Mouse (Mus musculus): ENCODE measurements around the gene Acp7. TPM values are rescaled to one million over a fixed set of nuclear protein-coding genes. Genes with fewer than 3 reads are reported as not detected.

Gene Acp7
- polyA plus RNA-seq, 1 experiment from 2014 or later: not detected

DNA sequence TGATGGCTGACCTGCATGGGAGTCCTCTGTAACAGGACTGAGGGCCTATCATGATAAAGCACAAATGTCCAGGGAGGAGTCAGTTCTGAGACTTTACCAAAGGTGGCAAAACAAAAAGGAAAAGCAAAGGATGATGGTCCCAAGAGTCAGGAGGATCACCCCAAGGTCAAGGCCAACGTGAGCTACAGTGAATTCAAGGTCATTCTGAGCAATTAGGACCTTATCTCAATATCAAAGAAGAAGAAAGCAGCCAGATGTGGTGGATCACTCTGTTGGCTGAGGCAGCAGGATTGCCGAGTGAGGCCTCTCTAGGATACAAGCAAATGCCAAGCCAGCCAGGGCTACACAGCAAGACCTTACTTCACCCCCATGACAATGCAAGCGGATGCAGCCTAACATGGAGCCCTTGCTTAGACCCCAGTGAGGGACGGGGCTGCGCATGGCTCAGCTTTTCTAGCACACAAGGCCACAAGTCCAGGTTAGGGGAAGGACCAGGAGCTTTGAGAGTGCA lies 52.5 kb downstream of the Acp7 start:
- Histone ChIP-seq H3K27me3 (ENCODE audit: control insufficient read depth, insufficient read depth, low read length) (no peaks in the 10 kb centered on the region), H3K9ac (replicated peaks; ENCODE audit: low read length) (no peak overlapping the region), H3K27ac (replicated peaks; ENCODE audit: low read depth, low read length) (no peak overlapping the region), H3K4me3 (ENCODE audit: low read depth, low read length) (no peak overlapping the region), H3K36me3 (replicated peaks; ENCODE audit: control insufficient read depth, insufficient read depth, low read depth, low read length) (no peaks in the 10 kb centered on the region), H3K4me2 (ENCODE audit: low read depth, low read length) (no peak overlapping the region), H3K4me1 (ENCODE audit: control insufficient read depth, insufficient read depth, low read length) (no peaks in the 10 kb centered on the region), H3K9me3 (replicated peaks; ENCODE audit: control insufficient read depth, low read length) (no peaks in the 10 kb centered on the region)
- WGBS: 75% methylated on average over 5 of the region's 5 CpGs
- no peak for DNase-seq (ENCODE audit: low spot score)
- ATAC-seq (replicated peaks; ENCODE audit: insufficient number of reproducible peaks, low FRiP score, low TSS enrichment, low read depth): no peak

DNA sequence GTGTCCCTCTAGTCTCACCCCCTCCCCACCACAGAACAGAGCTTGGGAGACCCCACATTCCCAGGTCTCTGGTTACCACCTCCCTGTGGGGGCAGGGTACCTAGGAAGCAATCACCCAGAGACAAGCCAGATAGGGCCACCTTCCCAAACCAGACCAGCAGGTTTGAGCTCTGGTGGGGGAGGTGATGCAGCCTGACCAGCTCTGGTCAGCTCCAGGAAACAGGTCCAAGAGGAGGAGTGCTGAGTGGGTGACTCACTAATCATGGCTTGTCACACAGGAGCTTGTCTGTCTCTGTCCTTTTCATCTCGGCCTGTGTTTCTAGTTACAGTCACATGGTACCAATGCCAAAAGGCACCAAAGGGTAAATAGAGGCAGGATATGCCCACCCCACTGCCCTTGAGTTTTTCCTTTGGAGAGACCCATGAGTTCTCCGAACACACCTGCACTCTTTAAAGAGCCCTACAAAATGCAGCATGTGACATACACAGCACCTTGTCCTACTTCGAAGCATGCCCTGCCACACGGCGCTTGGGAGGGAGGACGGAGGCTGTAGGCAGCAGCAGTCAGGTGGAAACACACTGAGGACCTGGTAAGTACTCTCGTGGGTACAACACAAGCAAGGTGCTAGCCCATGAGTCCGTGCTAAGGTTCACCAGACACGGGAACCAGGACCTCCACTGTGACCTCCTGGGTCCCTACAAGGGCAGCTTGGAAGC lies 53.1 kb downstream of the Acp7 start:
- Histone ChIP-seq H3K4me3 (ENCODE audit: low read depth, low read length) (no peak overlapping the region), H3K27ac (replicated peaks; ENCODE audit: low read depth, low read length) (0 out of 2 replicates have a peak overlapping the region, but pooled peaks have one; percentile 16), H3K4me1 (ENCODE audit: control insufficient read depth, insufficient read depth, low read length) (no peaks in the 10 kb centered on the region), H3K9ac (replicated peaks; ENCODE audit: low read length) (no peak overlapping the region), H3K9me3 (replicated peaks; ENCODE audit: control insufficient read depth, low read length) (no peaks in the 10 kb centered on the region), H3K27me3 (ENCODE audit: control insufficient read depth, insufficient read depth, low read length) (no peaks in the 10 kb centered on the region), H3K36me3 (replicated peaks; ENCODE audit: control insufficient read depth, insufficient read depth, low read depth, low read length) (no peaks in the 10 kb centered on the region), H3K4me2 (ENCODE audit: low read depth, low read length) (no peak overlapping the region)
- peak; percentile 43 for DNase-seq (ENCODE audit: low spot score)
- peak; percentile 41; the same call in 1 of the 2 replicates for ATAC-seq (replicated peaks; ENCODE audit: insufficient number of reproducible peaks, low FRiP score, low TSS enrichment, low read depth)
- 74% methylated on average over 9 of the region's 9 CpGs for WGBS

DNA sequence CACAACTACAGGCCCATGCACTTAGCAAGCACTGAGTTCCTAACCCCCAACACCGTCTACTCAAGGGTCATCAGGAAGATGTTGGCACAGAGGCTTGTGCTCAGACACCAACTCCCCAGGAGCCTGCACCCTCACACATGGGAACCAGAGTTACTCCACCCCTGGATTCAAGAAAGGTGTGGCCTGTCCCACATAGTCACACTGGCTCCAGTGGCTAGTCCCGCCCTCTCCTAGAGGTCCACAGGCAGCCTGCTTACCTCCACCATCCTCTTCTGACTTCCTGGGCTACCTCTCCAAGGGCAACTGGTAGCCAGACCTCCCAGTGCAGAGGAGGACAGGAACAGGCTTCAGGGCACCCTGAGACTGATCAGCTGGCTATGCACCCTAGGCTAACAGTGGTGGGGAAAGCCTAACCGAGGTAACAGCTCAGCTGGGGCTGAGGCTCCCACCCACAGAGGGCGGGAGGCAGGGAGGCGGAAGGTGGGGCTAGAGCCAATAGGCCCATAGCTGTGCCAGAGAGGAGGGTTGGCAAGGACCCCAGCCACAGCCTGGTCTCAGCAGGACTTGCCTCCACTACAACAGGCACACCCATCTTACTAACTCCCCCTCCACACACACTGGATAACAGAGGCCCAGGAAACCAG lies 54.7 kb downstream of the Acp7 start:
- WGBS: 73% methylated on average over 5 of the region's 5 CpGs
- Histone ChIP-seq H3K9ac (replicated peaks; ENCODE audit: low read length) (no peak overlapping the region), H3K27ac (replicated peaks; ENCODE audit: low read depth, low read length) (no peak overlapping the region), H3K4me3 (ENCODE audit: low read depth, low read length) (no peak overlapping the region), H3K36me3 (replicated peaks; ENCODE audit: control insufficient read depth, insufficient read depth, low read depth, low read length) (no peaks in the 10 kb centered on the region), H3K9me3 (replicated peaks; ENCODE audit: control insufficient read depth, low read length) (no peaks in the 10 kb centered on the region), H3K27me3 (ENCODE audit: control insufficient read depth, insufficient read depth, low read length) (no peaks in the 10 kb centered on the region), H3K4me2 (ENCODE audit: low read depth, low read length) (no peak overlapping the region), H3K4me1 (ENCODE audit: control insufficient read depth, insufficient read depth, low read length) (no peaks in the 10 kb centered on the region)
- ATAC-seq (replicated peaks; ENCODE audit: insufficient number of reproducible peaks, low FRiP score, low TSS enrichment, low read depth) (no peak), DNase-seq (ENCODE audit: low spot score) (no peak)

DNA sequence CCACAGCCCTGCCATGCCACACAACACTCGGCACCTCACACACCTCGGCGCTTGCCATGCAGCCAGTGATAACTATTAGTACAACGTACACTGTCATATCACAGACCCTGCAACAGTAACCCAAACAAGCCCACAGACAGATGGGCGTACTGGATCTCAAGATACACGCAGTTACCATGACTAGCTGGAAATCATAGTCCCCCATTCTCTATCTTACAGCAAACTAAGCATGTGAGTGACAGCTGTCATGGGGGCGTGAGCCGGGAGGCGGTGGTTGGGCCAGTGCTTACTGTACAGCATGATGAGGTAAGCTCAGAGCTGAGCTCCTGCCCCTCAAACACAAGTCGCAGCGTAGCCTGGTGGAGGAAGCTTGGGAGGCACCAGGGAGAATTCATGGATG lies 55.5 kb downstream of the Acp7 start:
- H3K4me2 ChIP-seq (ENCODE audit: low read depth, low read length): no peak overlapping the region
- WGBS: 89% methylated on average over 11 of the region's 11 CpGs
- ATAC-seq (replicated peaks; ENCODE audit: insufficient number of reproducible peaks, low FRiP score, low TSS enrichment, low read depth) (no peak), DNase-seq (ENCODE audit: low spot score) (no peak)
- H3K27me3 ChIP-seq (ENCODE audit: control insufficient read depth, insufficient read depth, low read length): no peaks in the 10 kb centered on the region
- H3K9ac ChIP-seq (replicated peaks; ENCODE audit: low read length): no peak overlapping the region
- no peaks in the 10 kb centered on the region for H3K36me3 ChIP-seq (replicated peaks; ENCODE audit: control insufficient read depth, insufficient read depth, low read depth, low read length)
- H3K9me3 ChIP-seq (replicated peaks; ENCODE audit: control insufficient read depth, low read length): no peaks in the 10 kb centered on the region
- no peaks in the 10 kb centered on the region; the same call in 1 of the 2 replicates for H3K4me1 ChIP-seq (ENCODE audit: control insufficient read depth, insufficient read depth, low read length)
- H3K4me3 ChIP-seq (ENCODE audit: low read depth, low read length): no peak overlapping the region
- no peak overlapping the region for H3K27ac ChIP-seq (replicated peaks; ENCODE audit: low read depth, low read length)

DNA sequence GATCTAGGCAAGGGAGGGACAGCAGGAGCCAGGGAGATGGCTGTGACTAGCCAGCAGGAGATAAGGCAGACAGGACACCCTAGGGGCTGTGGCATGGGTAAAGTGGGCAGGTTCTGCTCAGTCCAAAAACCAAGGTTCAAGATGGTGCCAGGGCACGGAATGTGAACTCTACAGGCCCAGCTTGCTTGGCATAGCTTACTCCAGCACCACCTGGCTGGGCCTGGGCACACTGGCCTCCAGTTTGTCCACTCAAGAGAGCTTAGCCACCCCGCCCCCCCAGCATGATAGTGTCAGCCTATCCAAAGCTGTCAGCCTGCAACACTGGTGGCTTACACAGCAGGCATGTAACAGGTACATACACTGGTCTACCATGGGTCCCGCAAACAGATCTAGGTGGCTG lies 57.9 kb downstream of the Acp7 start:
- H3K4me1 ChIP-seq (ENCODE audit: control insufficient read depth, insufficient read depth, low read length): no peaks in the 10 kb centered on the region; the same call in 1 of the 2 replicates
- H3K4me3 ChIP-seq (ENCODE audit: low read depth, low read length): no peak overlapping the region
- WGBS: 96% methylated on average over 3 of the region's 3 CpGs
- no peaks in the 10 kb centered on the region for H3K27me3 ChIP-seq (ENCODE audit: control insufficient read depth, insufficient read depth, low read length)
- DNase-seq (ENCODE audit: low spot score) (no peak), ATAC-seq (replicated peaks; ENCODE audit: insufficient number of reproducible peaks, low FRiP score, low TSS enrichment, low read depth) (no peak)
- no peak overlapping the region for H3K9ac ChIP-seq (replicated peaks; ENCODE audit: low read length)
- no peak overlapping the region for H3K4me2 ChIP-seq (ENCODE audit: low read depth, low read length)
- no peak overlapping the region for H3K27ac ChIP-seq (replicated peaks; ENCODE audit: low read depth, low read length)
- H3K9me3 ChIP-seq (replicated peaks; ENCODE audit: control insufficient read depth, low read length): no peaks in the 10 kb centered on the region
- no peaks in the 10 kb centered on the region for H3K36me3 ChIP-seq (replicated peaks; ENCODE audit: control insufficient read depth, insufficient read depth, low read depth, low read length)

DNA sequence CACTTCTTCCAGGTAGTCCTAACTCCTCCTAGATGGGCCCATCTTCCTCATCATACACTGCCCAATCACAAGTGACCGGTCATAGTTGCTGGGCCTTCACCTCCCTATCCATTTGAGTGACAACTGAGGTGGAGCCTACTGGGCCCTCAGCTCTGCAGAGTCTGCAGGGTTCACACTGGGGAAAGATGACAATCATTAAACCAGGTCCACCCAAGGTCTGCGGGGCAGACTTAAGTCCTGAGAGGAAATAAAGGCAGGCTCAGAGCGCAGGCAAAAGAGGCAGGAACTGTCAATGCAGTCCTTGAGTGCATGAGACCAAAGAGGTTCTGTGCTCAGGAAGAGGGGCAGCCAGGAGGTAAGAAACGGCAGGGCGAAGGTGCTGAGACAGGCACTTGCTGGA lies 58.4 kb downstream of the Acp7 start:
- Histone ChIP-seq H3K36me3 (replicated peaks; ENCODE audit: control insufficient read depth, insufficient read depth, low read depth, low read length) (no peaks in the 10 kb centered on the region), H3K4me1 (ENCODE audit: control insufficient read depth, insufficient read depth, low read length) (no peaks in the 10 kb centered on the region; the same call in 1 of the 2 replicates), H3K27ac (replicated peaks; ENCODE audit: low read depth, low read length) (no peak overlapping the region), H3K4me2 (ENCODE audit: low read depth, low read length) (no peak overlapping the region), H3K27me3 (ENCODE audit: control insufficient read depth, insufficient read depth, low read length) (no peaks in the 10 kb centered on the region), H3K4me3 (ENCODE audit: low read depth, low read length) (no peak overlapping the region), H3K9me3 (replicated peaks; ENCODE audit: control insufficient read depth, low read length) (no peaks in the 10 kb centered on the region), H3K9ac (replicated peaks; ENCODE audit: low read length) (no peak overlapping the region)
- DNase-seq (ENCODE audit: low spot score) (no peak), ATAC-seq (replicated peaks; ENCODE audit: insufficient number of reproducible peaks, low FRiP score, low TSS enrichment, low read depth) (no peak)
- 82% methylated on average over 5 of the region's 5 CpGs for WGBS

DNA sequence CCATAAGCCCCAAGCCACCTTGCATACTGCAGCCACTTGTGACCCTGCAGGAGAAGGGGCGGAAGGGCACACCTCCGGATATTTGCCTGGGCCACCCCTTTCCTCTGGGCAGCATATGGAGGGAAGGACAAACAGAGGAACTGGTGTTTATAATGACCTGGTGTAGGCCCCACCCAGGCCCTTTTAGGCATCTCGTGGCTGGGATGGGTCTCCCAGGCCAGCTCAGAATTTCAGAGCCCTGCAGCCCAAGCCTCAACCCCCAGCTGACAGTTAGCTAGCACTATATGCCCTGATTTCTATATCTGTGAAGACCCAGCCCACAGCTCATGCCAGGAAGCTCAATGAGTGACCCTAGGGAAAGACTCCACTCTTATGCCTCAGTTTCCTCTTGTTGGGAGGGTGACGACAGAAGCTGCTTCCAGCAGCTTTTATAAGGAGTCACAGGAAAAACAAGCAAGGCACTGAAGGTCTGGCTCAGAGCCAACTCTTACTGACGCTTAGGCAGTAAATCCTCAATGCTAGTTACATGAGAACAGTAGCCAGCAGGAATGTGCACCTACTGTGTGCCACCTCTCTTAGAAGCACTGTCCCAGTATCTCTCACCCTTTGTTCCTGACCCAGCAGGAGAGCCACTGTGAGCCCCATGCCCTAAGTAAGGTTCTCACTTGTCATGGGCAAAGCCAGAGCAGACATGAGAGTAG lies 60.0 kb downstream of the Acp7 start:
- Histone ChIP-seq H3K4me3 (ENCODE audit: low read depth, low read length) (no peak overlapping the region), H3K27ac (replicated peaks; ENCODE audit: low read depth, low read length) (no peak overlapping the region), H3K9ac (replicated peaks; ENCODE audit: low read length) (no peak overlapping the region), H3K4me1 (ENCODE audit: control insufficient read depth, insufficient read depth, low read length) (no peaks in the 10 kb centered on the region; the same call in 1 of the 2 replicates), H3K4me2 (ENCODE audit: low read depth, low read length) (no peak overlapping the region), H3K27me3 (ENCODE audit: control insufficient read depth, insufficient read depth, low read length) (no peaks in the 10 kb centered on the region), H3K36me3 (replicated peaks; ENCODE audit: control insufficient read depth, insufficient read depth, low read depth, low read length) (peaks cover 2% of the 10 kb centered on the region; the same call in 1 of the 2 replicates), H3K9me3 (replicated peaks; ENCODE audit: control insufficient read depth, low read length) (no peaks in the 10 kb centered on the region)
- DNase-seq (ENCODE audit: low spot score) (no peak), ATAC-seq (replicated peaks; ENCODE audit: insufficient number of reproducible peaks, low FRiP score, low TSS enrichment, low read depth) (no peak)
- 47% methylated on average over 5 of the region's 5 CpGs for WGBS

Measured in embryonic facial prominence, embryonic 11.5 days (tissue).